ENCODE assay signal across 8 mouse cellular contexts in genomic region chr13:51279642-51280387, GRCm38 (mm10).
DNase-seq lines count a peak whose midpoint lies in the region; ATAC-seq and TF ChIP-seq lines count a peak whose summit lies in the region.

No protein-coding gene starts in this region.

- TF ChIP-seq CTCF in CH12.LX (conservative IDR thresholded peaks at IDR 0.05 in 1 of 2, IDR thresholded peaks at IDR 0.05 in 1 of 2; ENCODE audit: low read depth in 2 of 2, low read length in 2 of 2) = no peak

- TF ChIP-seq RAD21 in CH12.LX (IDR thresholded peaks at IDR 0.05; ENCODE audit: low read depth, low read length) = no peak

- H3K27ac ChIP-seq in CH12.LX (ENCODE audit: insufficient read depth, low read depth) = no peak overlapping the region
- H3K27ac ChIP-seq in hindbrain, embryonic 11.5 days (ENCODE audit: low read depth, low read length) = no peak overlapping the region
- H3K27ac ChIP-seq in limb, embryonic 11.5 days (replicated peaks; ENCODE audit: low read depth, low read length) = peak overlapping the region; percentile 97

- H3K4me3 ChIP-seq in CH12.LX (replicated peaks in 1 of 3; ENCODE audit: low read depth in 2 of 3, low read length in 2 of 3, poor library complexity in 1 of 3) = no peak overlapping the region
- H3K4me3 ChIP-seq in hindbrain, embryonic 11.5 days (ENCODE audit: low read depth, low read length) = no peak overlapping the region
- no peak overlapping the region for H3K4me3 ChIP-seq in limb, embryonic 11.5 days (ENCODE audit: low read depth, low read length)

- no peak for TF ChIP-seq EP300 in CH12.LX (IDR thresholded peaks at IDR 0.05; ENCODE audit: low read length)

- no peak for TF ChIP-seq POLR2A in CH12.LX (IDR thresholded peaks at IDR 0.05; ENCODE audit: low read depth, low read length)

- in situ Hi-C loops in CH12.LX (cut with MboI; ENCODE audit: low pct_ligation_motif_present, low pct_unique_long_range_greater_than_20kb, low sequenced_read_pairs) = loop anchor here (10.0 kb wide), 2 partner anchors 45 to 135 kb away; no protein-coding TSS in a partner anchor

- no peaks in the 10 kb centered on the region for H3K36me3 ChIP-seq in CH12.LX (replicated peaks in 1 of 2; ENCODE audit: control insufficient read depth in 1 of 2, insufficient read depth in 1 of 2, low read length in 1 of 2)
- no peaks in the 10 kb centered on the region for H3K36me3 ChIP-seq in hindbrain, embryonic 11.5 days (ENCODE audit: control insufficient read depth, insufficient read depth, low read length)
- no peaks in the 10 kb centered on the region for H3K36me3 ChIP-seq in limb, embryonic 11.5 days (ENCODE audit: control insufficient read depth, insufficient read depth, low read length)

- peaks cover 12% of the 10 kb centered on the region for H3K9me3 ChIP-seq in CH12.LX (replicated peaks; ENCODE audit: low read length)
- H3K9me3 ChIP-seq in hindbrain, embryonic 11.5 days (ENCODE audit: control insufficient read depth, low read length) = no peaks in the 10 kb centered on the region
- no peaks in the 10 kb centered on the region; the same call in 1 of the 2 replicates for H3K9me3 ChIP-seq in limb, embryonic 11.5 days (ENCODE audit: control insufficient read depth, low read length)

- peak; percentile 10 to 14 for DNase-seq in cerebellum, postnatal 10 days
- no peak for DNase-seq in cerebellum, postnatal 4 days (ENCODE audit: low spot score in 2 of 2)
- no peak for DNase-seq in CH12.LX (ENCODE audit: extremely low read depth)
- DNase-seq in hindbrain, embryonic 11.5 days (ENCODE audit: low spot score) = peak; percentile 35
- DNase-seq in limb, embryonic 11.5 days (ENCODE audit: low spot score) = peak; percentile 81
- DNase-seq in cerebellum, postnatal 14 days = no peak
- no peak for DNase-seq in urinary bladder, adult 2 months (ENCODE audit: low spot score)

- 39% methylated on average over 8 of the region's 8 CpGs for WGBS in hindbrain, embryonic 11.5 days
- WGBS in limb, embryonic 11.5 days = 3% methylated on average over 8 of the region's 8 CpGs

- no peaks in the 10 kb centered on the region for H3K27me3 ChIP-seq in CH12.LX (replicated peaks)
- no peaks in the 10 kb centered on the region for H3K27me3 ChIP-seq in hindbrain, embryonic 11.5 days (ENCODE audit: control insufficient read depth, insufficient read depth, low read length)
- no peaks in the 10 kb centered on the region for H3K27me3 ChIP-seq in limb, embryonic 11.5 days (ENCODE audit: control insufficient read depth, insufficient read depth, low read length)

- H3K4me2 ChIP-seq in CH12.LX (ENCODE audit: insufficient read depth, low read depth, poor library complexity, severe bottlenecking) = no peak overlapping the region
- H3K4me2 ChIP-seq in hindbrain, embryonic 11.5 days (replicated peaks; ENCODE audit: low read depth, low read length) = no peak overlapping the region
- peak overlapping the region; percentile 24; the same call in 1 of the 2 replicates for H3K4me2 ChIP-seq in limb, embryonic 11.5 days (ENCODE audit: low read depth, severe bottlenecking)

- H3K4me1 ChIP-seq in CH12.LX (ENCODE audit: control insufficient read depth in 1 of 2, insufficient read depth in 2 of 2) = peaks cover 14 to 37% of the 10 kb centered on the region in 2 experiments
- H3K4me1 ChIP-seq in hindbrain, embryonic 11.5 days (replicated peaks; ENCODE audit: control insufficient read depth, insufficient read depth, low read length) = no peaks in the 10 kb centered on the region
- H3K4me1 ChIP-seq in limb, embryonic 11.5 days (ENCODE audit: control insufficient read depth, insufficient read depth, low read length) = peaks cover 47% of the 10 kb centered on the region

- H3K79me2 ChIP-seq in CH12.LX (replicated peaks; ENCODE audit: control insufficient read depth, extremely low read depth, insufficient read depth, poor library complexity, severe bottlenecking) = no peaks in the 10 kb centered on the region

- dilution Hi-C loops in CH12.LX (cut with MboI; ENCODE audit: extremely low pct_ligation_motif_present, extremely low pct_unique_long_range_greater_than_20kb, low sequenced_read_pairs) = no loop called here

- H3K9ac ChIP-seq in CH12.LX (ENCODE audit: insufficient read depth, low read depth) = no peak overlapping the region
- no peak overlapping the region for H3K9ac ChIP-seq in hindbrain, embryonic 11.5 days (ENCODE audit: low read depth, low read length)
- no peak overlapping the region for H3K9ac ChIP-seq in limb, embryonic 11.5 days (ENCODE audit: low read length)

- no peak; the same call in 1 of the 2 replicates for ATAC-seq in hindbrain, embryonic 11.5 days (ENCODE audit: low FRiP score)
- peak; percentile 94 for ATAC-seq in limb, embryonic 11.5 days (ENCODE audit: insufficient number of reproducible peaks, low FRiP score, low TSS enrichment, low read depth)
- ATAC-seq in cerebellum, adult (ENCODE audit: insufficient number of reproducible peaks, low FRiP score, low TSS enrichment) = no peak

TF ChIP-seq in CH12.LX, 34 proteins besides CTCF, POLR2A, EP300 and RAD21:
- TF ChIP-seq TBP (conservative IDR thresholded peaks at IDR 0.05; ENCODE audit: low read depth, low read length) (no peak), MXI1 (IDR thresholded peaks at IDR 0.05; ENCODE audit: low read depth, low read length) (no peak), USF2 (conservative IDR thresholded peaks at IDR 0.05; ENCODE audit: low read depth, low read length) (no peak), CHD1 (IDR thresholded peaks at IDR 0.05; ENCODE audit: low read depth, low read length) (no peak), ZNF384 (IDR thresholded peaks at IDR 0.05; ENCODE audit: low read depth, low read length) (peak; percentile 43; the same call in 1 of the 2 replicates), SMC3 (IDR thresholded peaks at IDR 0.05; ENCODE audit: low read depth, low read length) (no peak)
TF ChIP-seq in CH12.LX: peak in this region for 1.

Comparison
In these comparisons a context has a peak if more than half of its experiments do, and no peak if none do; other contexts are left out.
1. DNase-seq: peak in cerebellum, postnatal 10 days (2 of 2), hindbrain, embryonic 11.5 days (single experiment) and limb, embryonic 11.5 days (single experiment); none in cerebellum, postnatal 4 days (0 of 2), CH12.LX (single experiment), cerebellum, postnatal 14 days (0 of 2) and urinary bladder, adult 2 months (single experiment).